Mouse (Mus musculus) urinary bladder, adult 2 months (tissue): ENCODE results near the gene Swsap1. TPM values are rescaled to one million over a fixed set of nuclear protein-coding genes. Genes with fewer than 3 reads are reported as not detected.

ENCODE experiments used
- DNase-seq: peaks from one replicate; pipeline ENCODE4 v3.0.0; 2022; ENCODE audit warnings: low spot score
- polyA plus RNA-seq: library from polyadenylated mRNA; depleted of rRNA; stranded (reverse); fragments of >200 nt; gene quantifications from 2 replicates; pipeline ENCODE4 v1.2.3, GENCODE M21; 2012; rRNA removed

Swsap1 gene
- polyA plus RNA-seq, result 4.6 and 6.4 TPM in 2 replicates

DNA sequence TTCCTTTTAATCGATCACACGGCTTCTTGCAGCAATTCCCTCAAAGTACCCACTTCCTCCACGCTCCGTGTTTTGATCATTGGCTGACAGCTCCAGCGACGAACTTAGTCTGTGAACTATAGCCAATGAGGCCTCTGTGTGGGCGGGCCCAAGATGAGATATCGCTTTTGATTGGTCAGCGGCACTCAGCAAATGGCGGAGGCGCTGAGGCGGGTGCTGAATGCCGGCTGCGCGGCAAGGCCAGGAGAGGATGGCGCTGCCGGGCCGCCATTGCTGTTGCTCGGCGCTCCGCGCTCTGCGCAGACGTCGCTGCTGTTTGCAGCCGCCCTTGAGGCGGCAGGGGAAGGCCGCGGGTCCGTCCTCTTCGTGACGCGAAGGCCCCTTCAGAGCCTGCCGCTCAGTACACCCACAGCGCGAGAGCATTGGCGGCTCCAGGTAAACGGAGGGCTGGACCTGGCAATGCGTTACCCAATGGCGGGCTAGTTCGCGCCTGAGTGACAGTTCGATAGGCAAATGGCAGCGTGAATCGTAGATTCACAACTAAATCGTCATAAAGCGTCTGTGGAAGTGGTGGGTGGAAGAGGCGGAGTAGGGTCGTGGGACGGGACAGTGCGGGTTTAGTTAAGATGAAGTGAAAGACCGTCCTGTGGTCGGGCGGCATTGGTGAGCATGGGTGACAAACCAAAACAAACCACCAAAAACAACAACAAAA, at the start of gene Swsap1:
Gene Swsap1, plus strand, starts transcription at position 186 of the 712 bp plus-strand sequence.
- DNase-seq, result peak; percentile 98

DNA sequence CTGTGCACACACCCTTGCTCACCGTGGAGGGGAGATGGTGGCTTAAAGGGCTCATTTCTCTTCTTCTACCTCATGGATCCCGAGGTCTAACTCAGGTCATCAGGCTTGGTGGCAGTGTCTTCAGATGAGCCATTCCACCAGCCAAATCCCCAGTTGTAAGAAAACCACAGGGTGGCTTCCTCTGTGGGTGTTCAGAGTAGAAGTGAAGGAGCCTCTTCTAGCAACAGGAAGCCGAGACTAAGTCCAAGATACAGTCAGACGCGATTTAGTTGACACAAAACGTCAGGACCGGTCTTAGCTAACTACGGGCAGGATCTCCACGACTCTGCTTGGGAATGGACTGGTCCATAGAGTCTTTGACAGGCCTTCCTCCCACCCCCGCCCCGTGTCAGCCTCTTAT, 47.3 kb upstream of the Swsap1 start:
- DNase-seq, result no peak

DNA sequence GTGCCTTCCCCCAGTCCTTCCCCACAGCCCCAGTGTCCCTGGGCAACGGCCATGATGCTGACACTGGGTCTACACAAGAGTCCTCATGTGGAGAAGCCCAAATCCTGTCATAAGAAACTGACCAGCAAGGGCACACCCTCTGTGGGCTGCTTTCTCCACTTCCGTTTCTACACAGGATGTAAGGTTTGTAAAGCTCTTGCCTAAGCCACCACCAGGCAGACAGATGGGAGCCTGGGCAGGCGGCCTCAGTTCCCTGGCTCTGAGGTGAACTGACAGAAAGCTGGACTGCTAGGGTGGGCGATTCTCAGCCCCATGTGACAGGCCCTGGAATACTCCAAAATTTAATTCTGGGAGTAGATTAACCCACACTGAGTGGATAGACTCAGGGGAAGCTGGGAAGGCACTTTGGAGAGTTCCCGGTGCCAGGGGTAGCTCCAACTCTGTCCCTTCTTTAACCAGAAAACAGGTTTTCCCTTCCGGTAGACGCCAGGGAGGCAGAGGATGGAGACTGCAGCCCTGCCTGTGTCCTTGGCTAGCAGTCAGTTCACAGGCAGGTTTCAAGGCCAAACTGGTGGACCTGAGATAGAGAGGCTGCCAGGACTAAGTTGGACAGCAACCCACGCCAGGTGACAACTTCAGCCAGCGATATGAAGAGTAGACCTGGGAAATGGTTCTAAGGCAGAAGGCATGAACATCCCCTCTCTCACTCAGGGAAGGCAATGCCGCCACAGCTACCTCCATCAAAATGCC, 45.9 kb upstream of the Swsap1 start:
- no peak for DNase-seq

DNA sequence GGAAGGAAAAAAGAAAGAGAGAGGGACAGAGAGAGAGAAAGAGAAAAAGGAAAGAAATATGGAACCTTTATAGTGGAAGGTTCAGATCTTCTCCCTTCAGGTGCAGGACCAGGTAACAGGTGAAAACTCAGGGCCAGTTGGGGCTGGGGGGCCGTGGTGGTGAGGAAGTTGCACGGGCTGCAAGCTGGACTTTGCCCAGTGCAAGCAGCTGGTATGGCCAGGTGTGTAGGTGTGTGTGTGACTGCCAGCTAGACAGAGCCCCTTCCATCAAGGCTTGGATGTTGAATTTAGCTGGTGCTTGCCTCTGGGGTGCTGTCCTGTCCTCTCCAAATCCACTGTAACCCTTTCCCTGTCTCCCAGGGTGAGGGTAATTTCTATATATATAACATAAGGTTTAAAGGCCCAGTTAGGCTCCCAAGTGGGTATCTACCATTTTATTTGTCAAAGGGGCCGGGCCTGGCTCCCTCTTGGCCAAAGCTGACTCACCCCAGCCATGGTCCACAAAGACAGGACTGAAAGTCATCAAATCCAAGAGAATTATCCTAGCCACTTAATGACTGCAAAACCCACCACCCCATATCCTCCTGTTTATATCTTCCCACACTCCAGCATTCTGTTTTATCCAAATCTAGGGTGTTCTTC, 38.6 kb upstream of the Swsap1 start:
- DNase-seq, result no peak

DNA sequence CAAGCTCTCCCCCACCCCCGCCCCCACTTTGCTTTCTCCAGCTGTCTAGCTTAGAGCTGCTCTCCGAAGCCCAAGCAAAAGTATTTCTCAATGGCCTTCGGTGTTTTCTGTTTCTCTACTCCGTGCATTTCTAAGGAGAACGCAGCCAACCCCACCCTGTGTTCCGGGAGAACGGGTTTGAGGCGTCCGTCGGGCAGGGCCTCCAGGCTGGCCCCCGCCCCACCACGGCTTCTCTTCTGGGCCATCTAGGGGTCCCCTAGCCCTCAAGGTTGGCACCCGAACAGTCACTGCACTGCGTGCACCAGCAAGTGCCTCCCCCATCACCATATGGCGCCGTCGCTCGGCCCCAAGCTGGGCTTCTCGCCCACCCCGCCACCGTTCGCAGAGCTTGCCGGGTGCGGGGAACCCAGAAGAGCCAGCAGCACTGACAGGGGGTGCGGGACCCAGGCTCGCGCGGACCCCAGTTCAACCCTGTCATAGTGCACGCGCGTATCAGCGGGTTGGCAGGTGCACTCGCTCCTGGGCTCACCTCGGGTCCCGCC, 38.0 kb upstream of the Swsap1 start:
- peak; percentile 45 for DNase-seq

DNA sequence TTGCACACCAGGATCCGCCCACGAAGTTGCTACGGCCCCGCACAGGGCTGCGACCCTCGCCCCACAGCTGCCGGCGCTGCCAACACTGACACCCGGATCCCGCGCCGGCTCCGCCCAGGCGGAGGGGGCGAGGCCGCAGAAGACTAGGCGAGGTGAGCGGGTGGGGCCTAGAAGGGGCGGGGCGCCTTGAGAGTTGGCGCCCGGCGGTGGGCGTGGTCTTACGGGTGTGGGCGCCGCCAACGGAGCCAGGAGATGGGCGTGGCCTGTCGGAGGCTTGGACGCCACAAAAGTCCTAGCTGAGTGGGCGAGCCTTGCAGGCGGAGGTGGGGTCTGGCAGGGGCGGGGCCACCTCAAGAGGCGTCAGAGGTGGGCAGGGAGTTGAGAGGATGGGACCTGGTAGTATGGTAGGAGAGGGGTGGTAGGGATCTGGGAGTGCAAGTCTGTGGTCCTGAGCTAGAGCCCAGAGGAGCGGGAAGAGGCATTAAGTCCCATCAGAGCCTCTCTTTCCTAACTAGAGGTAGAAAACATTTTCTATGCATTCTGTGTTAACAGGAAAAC, 37.4 kb upstream of the Swsap1 start, which contains the start of gene Rab3d:
Gene Rab3d, minus strand, starts transcription at position 158 of the 558 bp plus-strand sequence.
- DNase-seq, result peak; percentile 85

DNA sequence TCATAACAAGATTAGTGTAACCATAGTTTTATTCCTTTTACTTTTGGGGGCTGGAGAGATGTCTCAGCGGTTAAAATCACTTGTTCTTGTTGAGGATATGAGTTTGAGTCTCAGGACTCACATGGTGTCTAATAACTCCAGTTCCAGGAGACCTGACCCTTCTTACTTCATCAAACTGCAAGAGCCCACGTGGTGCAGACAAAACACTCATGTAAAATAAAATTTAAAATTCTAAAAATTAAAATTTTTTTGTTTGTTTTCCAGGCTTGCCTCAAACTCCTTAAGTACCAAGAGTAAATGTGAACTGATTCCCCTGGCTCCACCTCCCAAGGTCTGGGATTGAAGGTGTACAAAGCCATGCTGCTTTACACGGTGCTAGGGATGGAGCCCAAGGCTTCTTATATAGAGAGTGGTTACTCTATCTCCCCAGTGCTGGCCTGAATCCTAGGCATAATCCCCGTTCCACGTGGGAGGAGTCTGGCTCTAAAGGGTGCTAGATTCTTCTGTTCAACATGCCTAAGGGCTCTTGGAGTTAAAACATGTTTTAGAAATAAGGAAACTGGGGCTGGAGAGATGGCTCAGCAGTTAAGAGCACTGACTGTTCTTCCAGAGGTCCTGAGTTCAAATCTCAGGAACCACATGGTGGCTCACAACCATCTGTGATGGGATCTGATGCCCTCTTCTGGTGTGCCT, 36.7 kb upstream of the Swsap1 start:
- DNase-seq, result no peak

DNA sequence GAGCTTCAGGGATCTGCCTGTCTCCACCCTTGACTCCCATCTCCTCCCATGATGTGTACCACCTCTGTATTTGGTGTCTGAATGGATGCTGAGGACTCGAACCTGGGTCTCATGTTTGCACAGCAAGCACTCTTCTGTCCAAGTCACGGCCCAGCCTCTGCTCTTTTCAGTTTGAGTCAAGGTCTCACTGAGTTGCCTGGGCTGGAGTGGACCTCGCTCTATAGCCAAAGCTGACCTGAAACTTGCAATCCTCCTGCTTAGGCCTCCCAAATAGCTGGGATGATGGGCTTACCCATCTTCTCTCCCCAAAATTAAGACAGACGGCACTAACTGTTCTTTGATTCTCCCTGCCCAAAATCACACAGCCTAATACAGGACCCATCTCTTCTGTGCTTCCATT, 32.5 kb upstream of the Swsap1 start:
- DNase-seq, result no peak

DNA sequence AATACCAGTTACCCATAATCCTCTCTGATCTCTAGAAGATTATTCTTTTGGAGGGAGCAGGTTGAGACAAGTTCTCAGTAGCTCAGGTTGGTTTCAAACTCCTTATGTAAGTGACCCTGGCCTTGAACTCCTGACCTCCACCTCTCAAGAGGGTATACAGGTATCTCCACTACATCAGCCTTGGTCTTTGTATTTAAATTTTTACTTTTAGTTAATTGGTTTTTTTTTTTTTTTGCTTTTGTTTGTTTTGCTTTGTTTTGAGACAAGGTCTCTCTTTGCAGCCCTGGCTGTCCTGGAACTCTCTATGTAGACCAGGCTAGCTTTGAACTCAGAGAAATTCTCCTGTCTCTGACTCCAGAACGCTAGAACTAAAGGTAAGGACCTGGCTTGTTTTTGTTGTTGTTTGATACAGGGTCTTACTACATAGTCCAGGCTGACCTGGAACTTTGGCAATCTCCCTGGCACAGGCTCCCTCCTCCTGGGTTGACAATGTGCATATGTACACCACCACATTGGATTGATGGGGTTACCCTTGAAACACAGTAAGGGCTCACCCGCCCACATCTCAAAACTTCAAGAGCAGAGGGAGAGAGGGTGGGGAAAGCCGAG, 32.0 kb upstream of the Swsap1 start:
- no peak for DNase-seq

DNA sequence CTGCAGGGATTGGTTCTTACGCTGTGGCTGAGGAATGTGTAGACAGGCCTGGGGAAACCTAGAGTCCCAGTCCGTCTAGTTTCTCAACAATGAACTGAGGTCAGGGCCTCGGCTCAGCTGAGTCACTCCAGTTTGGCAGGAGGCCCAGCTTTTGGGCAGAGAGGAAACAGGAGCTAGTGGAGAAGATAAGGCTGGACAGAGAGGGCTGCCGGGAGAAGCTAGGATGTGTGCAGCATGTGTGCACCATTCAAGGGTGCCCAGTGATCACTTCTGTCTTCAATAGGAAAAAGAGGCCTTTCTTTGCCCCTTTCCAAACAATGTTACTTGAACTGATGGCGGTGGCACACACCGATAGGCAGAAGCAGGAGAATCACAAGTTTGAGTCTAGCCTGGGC, 31.5 kb upstream of the Swsap1 start:
- peak; percentile 75 for DNase-seq

DNA sequence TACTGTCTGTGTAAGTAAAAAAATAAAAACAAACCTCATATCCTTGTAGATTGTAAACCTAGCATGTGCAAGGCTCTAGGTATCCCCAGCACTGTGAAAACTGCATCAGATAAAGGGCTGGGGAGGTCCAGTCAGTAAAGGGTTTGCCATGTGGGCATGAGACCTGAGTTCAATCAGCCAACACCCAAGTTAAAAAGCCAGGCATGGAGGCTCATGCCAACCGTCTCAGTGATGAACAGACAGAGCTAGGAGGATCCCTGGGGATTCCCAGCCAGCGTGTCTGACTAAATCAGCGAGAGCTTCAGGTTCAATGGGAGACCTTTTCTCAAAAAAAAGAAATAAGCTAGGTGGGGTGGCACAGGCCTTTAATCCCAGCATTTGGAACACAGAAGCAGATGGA, 30.5 kb upstream of the Swsap1 start:
- no peak for DNase-seq

DNA sequence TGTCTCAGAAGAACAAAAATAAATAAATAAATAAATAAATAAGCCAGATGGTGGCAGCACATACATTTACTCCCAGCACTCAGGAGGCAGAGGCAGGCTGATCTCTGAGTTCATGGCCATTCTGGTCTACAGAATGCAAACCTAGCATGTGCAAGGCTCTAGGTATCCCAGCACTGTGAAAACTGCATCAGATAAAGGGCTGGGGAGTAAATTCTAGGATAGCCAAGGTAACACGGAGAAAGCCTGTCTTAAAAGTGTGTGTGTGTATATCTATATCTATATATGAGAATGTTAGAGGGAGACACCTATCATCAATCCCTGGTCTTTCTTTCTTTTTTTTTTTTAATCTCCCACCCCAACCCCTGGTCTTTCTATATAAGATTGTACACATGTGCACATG, 30.0 kb upstream of the Swsap1 start:
- no peak for DNase-seq

DNA sequence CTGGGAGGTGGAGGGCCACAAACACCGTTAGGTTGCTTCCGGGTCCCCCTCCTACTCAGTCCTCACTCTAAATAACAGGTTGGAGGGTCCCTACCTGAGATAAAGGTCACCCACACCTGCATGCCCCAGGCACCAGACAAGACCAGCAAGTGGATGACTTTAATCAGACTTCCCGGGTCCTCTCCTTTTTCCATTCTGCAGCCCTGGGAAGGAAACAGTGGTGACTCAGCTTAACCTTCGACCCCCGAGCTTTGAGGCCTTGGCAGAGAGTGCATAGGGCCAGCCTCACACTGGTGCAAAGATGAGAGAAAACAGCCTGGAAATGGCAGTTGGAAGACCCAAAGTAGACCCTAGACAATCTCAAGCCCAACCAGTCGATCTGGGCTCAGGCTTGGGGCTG, 29.4 kb upstream of the Swsap1 start:
- no peak for DNase-seq

DNA sequence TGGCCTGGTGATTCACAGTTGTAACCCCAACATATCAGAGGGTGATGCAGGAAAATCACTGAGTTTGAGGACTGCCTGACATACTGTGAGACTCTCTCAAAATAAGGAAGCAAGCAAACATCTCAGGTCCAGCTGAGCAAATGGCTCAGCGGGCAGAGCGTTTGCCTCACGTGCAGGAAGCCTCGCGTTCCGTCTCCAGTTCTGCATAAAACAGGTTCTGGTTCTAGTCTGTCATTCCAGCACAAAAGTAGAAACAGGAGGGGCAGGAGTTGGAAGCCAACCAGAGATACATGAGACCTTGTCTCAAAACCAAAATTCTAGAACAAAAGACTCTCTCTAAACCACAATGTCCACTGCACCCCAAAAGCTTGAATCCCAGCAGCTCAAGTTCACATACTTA, 28.8 kb upstream of the Swsap1 start:
- no peak for DNase-seq

DNA sequence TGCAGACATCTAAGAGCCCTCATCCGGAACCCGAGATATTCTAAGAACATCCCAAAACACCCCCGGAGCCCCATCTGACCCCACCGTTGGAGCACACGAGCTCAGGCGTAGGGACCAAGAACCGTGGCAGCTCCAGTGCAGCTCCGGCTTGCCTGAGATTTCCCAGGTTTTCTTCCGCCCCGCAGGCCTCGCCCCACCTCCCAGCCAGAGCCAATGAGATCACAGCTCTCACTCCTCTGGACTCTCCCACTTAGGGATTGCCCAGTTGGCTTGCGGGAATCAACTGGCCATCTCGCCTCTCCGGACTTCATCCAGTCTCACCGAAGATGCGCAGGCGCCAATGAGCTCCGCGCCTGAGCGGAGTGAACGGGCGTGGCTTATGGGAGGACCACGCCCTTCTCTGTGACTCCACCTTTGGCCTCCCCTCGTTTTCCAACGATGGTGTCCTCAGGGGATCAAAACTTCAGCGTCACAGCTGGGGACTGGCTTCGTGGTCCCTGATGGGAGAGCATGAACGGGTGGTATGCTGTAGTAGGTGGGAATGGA, 28.3 kb upstream of the Swsap1 start, which contains the start of the genes Ccdc159 and Tmem205:
Gene Ccdc159, plus strand, starts transcription at position 264 of the 546 bp plus-strand sequence.
Gene Tmem205, minus strand, starts transcription at position 349 of the 546 bp plus-strand sequence.
- peak; percentile 81 for DNase-seq

DNA sequence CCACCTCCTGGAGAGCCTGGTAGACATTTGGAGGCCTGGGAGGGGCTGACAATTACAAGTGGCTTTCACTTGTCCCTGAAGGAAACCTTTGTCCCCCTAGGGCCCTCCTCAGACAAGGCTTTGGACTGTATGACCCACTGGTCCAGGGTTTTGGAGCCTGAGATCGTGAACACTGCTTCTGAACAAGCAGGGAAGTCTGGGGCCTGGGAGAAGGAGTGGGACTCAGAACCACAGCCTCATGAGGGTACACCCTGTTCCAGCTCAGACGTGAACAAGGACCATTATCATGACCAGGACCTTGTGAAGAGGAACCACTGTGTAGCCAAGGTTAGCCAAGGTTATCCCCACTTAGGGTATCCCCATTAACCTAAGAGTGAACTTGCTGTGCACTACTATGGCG, 26.3 kb upstream of the Swsap1 start:
- no peak for DNase-seq

DNA sequence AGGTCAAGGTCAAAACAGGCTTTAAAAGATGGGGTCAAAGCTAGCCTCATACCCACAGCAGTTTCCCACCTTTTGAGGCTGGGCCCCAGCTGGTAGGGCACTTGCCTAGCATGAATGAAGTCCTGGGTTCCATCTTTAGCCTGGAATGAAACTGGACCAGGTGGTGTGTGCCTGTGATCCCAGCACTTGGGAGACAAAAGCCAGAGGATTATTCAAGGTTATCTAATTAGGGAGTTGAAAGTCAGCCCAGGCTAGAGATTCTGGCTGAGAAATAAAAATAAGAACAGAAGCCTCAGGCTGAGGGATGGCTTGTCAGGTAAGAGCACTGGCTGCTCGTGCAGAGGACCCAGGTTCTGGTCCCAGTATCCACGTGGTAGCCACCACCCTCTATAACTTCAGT, 23.5 kb upstream of the Swsap1 start:
- no peak for DNase-seq

DNA sequence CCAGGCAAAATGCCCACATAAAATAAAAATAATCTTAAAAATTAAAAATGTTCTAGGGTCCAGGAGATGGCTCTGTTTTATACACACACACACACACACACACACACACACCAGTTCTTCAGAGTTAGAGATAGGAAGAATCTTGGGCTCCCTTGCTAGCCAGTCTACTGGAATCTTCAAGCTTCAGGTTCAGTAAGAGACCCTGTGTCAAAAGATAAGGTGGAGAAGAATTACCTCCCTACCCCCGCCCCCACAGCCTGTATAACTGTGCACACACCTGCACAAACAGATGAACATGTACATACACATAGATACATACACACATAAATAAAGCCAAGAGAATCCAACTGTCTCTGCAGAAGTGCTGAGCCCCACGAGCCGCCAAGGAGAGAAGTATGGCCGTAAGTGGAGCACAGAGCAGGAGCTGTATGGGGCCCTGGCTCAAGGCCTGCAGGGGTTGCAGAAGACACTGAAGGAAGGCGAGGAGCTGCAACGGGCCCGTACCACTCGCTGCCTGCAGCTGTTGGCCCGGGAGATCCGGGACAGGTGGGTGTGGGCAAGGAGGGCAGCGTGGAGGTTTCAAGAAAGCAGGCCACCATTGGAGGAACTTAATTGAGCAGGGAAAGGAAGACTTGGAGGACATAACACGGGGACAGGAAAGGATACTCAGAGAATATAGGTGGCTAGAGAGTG, 23.0 kb upstream of the Swsap1 start:
- no peak for DNase-seq

DNA sequence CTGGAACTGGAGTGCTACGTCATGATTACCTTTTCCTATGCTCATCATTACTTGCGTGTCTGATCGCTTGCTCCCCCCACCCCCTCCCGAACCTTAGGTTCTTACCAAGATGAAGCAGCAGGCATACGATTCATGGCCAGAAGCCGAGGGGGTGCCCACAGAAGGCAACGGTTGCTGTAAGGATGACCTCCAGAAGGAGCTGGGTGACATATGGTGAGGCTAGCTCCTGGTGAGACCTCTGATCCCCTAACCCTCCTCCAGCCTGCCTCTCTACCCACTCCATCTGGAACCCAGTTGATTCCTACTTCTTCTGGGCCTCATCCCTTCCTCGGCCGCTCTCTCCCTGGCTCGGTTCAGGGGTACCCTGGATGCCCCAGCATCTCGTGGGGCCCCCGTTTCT, 21.5 kb upstream of the Swsap1 start:
- DNase-seq, result no peak
